Mouse (Mus musculus) neural tube, embryonic 10.5 days (tissue): ENCODE results near the gene Tmem132d.

Experiments used
- DNase-seq: peaks from one replicate; pipeline ENCODE4 v3.0.0-alpha.2; 2017; ENCODE audit warnings: low spot score; ENCODE audit errors: extremely low spot score

Gene Tmem132d

DNA sequence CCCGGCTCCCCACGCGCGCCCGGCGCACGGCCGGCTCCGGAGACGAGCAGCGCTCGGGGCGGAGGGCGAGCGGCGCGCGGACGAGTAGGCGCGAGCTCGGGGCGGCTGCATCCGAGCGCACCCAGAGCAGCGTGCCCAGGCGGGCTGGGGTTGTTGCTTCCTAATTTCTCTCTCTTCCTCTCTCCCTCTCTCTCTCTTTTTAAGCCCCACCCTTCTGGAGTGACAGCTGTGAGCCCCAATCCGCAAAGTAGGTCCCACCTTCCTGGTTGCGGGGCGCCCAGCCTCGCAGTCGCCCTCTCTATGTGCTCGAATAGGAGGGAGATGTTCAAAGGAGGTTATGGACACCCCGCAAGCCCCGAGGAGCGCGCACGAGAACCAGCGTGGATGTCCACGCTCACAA is at the start of gene Tmem132d:
Tmem132d (minus strand) TSS at position 162 of the 400 bp plus-strand sequence.
- peak; percentile 45 for DNase-seq

DNA sequence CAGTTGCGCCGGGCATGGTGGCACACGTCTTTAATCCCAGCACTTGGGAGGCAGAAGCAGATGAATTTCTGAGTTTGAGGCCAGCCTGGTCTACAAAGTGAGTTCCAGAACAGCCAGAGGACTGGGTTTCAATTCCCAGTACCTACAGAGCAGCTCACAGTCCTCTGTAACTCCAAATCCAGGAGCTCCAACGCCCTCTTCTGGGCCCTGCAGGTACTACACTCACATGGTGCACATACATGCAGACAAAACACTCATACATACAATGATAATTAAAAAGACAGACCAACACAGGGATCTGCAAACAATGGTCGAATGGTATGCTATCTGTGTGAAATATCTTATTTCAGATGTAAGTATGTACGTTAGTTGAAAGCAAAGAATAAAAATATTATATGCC is 47.9 kb upstream of the Tmem132d start:
- DNase-seq: no peak

DNA sequence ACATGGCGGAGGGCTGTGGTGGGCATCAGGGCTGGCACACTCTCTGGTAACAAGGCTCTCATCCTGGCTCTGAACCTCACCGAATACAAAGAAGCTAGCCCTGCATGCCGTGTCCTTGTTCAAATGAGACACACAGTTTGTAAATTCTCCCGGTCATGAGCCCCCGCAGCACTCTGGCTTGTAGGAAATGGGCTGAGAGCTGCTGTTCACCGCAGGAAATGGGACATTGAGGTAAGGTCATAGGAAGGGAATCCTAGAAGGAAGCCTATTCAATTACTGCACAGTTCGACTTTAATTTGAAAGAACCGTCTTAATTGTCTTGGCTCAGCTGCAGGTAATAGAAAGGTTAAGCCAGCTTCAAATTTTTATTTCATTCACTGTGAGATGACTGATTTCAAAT is 42.5 kb upstream of the Tmem132d start:
- DNase-seq: no peak

DNA sequence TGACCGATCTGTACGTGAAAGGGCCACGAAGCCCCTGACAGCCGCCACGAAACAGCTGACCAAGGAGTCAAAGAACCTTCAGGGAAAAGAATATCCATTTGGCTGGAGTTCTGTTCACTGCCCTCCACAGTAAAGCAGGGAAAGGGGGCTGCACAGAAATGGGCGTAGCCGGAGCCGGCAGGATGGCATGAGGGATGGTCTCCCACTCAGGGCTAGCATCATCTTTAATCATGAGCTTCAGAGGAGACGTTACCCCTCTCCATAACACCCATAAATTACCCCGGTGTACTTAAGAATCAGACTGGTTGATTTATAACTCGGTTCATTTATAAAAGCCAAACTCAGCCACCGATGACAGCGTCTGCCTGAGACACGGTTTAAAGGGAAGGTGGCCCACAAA is 36.9 kb upstream of the Tmem132d start:
- no peak for DNase-seq

DNA sequence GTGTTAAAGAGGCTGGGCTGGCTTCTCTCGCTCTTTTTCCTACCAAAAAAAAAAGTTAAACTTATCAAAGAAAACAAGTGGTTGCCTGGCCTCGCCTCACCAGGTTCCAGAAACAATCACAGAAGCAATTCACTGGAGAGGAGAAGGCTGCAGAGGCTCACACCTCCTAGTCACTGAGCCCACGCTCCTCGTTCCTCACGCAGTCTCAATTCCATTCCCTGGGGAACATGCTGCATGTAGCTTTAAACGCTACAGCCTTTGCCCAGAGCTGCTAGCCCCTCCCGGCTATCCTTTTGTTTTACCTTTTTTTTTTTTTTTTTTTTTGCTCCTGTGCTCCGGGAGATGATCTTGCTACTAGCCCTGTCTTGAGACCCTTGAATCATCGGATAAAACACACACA is 31.6 kb upstream of the Tmem132d start:
- DNase-seq: no peak

DNA sequence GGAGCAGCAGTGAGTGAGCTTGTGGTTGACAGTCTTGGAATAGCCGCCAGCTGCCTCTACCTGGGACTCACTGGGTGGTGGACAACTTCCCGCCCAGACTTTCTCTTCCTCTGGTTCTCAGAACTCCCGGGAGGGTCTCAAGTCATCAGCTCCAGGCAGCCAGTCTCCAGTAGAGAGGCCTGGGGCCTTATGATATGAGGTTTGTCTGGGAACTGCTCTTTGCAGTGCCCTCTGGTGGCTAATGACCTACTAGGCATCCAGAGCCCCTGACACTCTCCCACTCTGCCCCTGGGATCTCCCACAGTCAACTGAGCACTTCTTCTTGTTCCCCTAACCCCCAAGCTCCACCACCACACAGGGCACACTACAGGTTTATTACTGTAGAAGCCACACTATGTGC is 27.7 kb upstream of the Tmem132d start:
- no peak for DNase-seq

DNA sequence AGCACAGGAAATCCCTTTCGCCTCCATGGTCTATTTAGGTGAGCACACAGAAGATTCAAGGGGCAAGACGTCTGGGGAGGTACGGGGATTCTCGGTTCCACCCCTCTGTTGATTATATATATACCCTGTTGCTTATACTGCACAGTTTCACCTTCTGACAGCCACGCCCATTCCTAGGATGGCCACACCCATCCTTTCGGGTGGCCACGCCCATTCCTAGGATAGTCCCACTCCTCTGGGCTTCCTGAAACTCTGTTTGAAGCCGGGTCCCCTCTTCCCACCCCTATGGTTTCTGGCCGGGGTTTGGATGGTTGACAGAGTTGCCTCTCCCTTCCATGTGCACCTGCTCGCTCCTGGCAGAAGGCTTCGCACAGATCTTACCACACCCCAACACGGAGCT is 22.9 kb upstream of the Tmem132d start:
- DNase-seq: no peak

DNA sequence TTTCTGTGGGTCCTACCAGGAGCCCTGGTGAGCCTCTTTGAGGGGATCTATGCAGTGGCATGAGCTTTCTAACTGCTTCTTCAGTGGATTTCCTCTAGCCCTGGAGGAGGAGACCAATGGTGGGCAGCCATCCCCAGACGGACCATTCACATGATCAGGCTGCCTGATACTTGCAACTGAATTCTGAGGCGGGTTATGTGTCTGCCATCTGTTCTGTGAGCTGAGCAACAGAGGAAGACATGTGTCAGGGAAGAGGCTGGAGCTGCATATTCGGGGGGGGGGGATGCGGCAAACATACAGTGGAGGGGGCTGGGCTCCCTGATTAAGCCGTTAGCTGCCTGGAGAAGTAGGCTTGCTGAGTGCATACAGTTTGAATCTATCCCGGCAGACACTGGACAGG is 19.3 kb upstream of the Tmem132d start:
- no peak for DNase-seq

DNA sequence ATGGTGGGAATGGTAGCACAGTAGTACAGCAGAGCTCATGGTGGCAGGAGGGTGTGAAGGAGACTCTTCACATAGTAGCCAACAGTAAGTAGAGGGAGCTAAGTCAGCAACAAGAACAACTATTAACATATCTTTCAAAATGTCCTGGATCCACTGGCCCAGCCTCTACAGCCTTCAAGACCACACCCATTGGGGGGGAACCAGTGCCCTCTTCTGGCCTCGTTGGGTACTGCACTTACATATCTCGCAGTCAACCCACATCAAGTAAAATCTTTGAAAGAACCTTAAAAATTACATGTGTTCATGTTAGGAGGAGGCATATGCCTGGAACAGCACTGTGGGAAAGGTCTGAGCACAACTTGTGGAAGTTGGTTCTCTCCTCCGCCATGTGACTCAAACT is 17.9 kb upstream of the Tmem132d start:
- DNase-seq: no peak

DNA sequence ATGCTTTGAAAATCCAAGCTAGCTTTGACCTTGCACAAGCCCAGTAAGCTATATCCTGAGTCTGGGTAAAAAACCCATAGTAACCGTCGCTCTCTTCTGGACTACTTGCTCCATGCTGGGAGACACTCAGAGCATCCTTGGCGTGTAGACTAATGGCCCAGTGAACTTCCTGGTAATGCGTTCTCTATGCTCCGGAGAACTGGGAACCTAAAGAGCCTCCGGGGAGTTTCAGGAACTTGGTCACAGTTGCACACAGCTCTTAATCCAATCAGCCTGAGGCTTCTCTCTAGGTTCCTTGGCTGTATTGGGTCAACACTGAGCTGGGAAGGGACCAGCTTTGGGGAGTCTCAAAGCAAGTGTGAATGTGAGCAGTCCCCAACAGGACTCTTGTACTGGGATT is 12.0 kb upstream of the Tmem132d start:
- no peak for DNase-seq

DNA sequence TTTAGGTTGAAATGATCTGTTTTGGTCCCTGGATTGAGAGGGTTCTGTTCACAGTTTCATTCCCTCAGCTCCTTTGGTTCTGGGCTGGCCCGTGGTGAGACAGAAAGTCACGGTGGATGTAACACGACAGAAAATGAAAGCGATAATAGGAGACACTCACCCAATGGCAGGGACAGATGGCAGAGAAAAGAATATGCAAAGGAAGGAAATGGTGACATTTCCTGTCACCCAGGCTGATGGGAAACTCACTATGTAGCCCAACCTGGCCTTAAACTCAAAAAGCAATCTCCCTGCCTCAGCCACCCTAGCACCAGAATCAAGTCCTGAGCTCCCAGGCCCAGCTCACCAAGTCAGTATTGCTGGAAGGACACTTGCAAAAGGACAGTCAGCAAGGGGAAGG is 11.0 kb upstream of the Tmem132d start:
- DNase-seq: no peak

DNA sequence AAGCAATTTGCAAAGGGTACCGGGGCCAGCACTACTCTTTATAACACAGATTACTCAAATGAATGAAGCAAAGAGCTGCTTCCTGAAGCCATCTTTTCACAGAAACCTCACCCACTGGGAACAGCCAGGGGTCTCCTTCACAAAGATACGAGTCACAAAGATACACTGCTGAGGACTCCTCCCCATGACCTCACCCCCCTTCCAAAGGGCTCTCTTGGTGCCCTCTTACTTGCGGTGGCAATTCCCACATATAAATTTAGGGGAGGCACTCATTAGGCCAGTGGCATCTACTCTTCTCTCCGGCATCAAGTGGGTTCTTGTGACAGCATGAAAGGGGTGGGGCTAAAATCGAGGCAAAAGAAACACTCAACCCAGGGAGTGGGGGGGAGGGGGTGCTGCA is 8.2 kb upstream of the Tmem132d start:
- DNase-seq: no peak

DNA sequence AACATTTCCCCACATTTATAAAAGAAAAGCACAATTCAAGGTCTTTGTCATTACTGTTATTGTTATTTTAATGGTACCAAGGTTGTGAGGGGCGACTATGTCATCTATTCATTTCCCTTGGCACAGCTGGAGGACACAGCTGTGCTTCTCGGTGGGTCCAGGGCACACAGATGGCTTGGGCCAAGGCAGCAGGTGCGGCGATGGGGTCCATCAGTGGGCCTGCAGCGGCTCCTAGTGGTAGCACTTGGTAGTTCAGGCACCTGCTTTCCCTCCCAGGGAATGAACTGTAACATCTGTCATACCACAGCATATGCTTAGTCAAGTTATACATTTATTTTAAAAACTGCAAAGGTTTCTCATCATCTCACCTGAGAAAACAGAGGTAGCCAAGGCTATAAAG is 7.0 kb upstream of the Tmem132d start:
- DNase-seq: peak; percentile 79

DNA sequence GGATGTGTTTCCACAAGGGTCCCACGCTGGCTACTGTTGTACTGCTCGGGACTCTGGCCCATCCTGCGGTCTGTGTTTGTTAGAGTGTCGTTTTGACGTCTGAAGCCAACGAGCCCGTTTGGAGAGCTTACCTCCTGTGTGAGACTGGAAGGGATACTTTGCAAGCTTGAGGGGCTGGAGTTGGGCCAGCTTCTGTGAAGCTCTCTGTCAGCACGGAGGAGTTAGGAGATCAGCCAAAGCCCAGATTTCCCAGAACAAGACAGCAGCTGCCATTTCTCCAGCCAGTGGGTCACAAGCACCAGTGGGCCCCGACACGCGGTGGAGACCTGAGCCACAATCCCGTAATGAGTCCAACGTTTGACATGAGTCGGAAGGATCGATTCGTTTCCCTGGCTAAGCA is 5.2 kb upstream of the Tmem132d start:
- DNase-seq: no peak

DNA sequence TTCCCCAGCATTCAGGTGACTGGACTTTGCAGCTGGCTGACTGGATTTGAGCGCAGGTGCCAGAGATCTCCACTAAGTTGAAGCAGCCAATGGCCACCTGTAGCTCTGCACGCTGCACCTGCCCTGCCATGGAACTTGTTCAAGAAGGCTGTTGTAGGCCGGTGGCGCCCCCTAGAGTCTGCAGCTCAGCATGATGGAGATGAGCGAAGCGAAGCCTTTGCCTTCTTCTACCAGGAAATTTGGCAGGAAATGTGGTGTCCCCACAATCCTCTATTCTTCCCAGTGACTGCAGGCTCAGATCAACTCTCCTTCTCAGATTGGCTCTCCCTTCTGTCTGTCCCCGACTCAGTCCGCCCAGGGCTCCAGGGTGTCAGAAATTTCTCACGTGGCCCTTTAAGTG is 4.0 kb upstream of the Tmem132d start:
- DNase-seq: peak; percentile 70

DNA sequence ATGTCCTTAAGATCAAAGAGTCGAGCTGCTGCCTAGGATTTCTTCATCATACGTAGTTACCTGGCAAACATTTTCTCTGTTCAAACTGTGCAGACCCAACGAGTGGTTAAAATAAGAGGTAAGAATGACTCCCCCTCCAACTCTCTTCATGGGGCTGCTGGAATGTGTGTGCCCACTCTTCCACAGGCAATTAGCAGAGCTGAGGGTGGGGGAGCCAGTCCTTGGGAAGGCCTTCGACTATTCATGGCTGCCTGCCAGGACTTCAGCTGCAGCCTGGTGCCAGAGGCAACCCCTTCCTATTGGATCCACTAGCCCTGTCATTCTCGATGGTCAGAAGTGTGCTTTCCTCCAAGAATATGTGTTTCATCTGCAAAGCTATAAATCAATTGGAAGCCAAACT is 2.8 kb upstream of the Tmem132d start:
- no peak for DNase-seq

DNA sequence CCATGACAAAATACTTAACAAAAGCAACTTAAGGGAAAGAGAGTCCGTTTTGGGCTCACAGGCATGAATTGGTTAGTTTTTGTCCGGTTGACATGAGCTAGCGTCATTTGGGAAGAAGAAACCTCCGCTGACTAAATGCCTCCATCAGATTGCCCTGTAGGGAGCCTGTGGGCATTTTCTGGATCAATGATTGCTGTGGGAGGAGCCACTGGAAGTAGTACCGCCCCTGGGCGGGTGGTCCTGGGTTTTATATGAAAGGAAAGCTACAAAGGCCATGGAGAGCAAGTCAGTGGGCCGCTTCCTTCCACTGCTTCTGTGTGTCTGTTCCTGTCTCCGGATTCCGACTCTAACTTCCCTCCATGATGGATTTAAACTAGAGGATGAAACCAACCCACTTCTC is 909 bp upstream of the Tmem132d start:
- no peak for DNase-seq

DNA sequence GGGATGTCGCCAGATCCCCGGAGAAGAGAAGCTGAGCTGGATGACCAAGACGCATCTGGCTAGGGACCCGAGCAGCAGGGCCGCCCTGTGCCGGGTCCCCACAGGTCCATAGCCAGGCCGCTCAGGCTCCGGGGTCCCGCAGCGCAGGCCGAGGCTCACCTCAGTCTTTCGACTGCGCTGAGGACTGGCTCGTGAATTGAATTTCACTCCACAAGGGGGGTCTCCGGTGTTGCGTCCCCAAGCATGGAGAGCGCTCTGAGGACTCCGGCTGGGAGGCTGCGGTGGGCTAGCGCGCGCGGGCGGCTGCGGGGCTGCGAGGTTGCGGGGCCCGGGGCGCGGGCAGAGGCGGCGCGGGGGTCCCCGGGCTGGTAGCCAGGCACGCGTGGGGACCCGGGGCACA is 455 bp downstream of the Tmem132d start:
- DNase-seq: no peak

DNA sequence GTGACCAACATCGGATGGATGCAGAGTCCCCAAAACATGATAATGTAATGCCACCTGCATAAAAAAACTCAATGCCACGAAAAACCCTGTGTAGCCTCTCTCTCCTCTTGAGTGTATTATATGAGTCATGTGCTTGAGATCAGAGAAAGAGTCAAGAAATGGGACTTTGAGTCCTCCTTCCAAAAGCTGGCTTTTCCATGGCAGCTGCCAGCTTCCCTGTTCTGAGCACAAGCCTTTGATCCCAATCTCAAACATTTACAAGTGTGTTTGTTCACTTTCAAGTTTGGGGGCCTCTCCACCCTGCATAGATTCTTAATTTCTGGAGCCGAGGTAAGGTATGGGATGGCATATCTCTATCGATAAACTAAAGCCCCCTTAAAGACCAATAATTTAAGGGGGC is 8.2 kb downstream of the Tmem132d start:
- DNase-seq: no peak

DNA sequence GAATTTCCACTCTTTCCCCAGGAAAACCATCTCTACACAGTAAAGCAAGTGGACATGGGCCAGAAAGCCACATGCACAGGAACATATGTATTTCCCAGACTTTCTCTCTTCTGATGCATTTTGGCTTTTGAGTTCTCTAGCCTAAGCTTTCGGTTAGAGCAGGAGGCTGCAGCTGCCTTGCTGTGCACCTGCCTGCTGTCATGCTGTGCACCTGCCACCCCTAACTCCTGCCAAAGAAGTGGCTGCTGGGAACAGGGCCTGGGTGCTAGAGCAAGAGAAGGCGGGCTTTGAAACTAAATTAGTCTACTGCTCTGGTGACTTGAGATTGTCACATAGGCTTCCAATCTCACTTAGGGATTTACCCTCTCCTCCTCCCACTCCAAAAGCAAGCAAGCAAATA is 8.7 kb downstream of the Tmem132d start:
- no peak for DNase-seq

DNA sequence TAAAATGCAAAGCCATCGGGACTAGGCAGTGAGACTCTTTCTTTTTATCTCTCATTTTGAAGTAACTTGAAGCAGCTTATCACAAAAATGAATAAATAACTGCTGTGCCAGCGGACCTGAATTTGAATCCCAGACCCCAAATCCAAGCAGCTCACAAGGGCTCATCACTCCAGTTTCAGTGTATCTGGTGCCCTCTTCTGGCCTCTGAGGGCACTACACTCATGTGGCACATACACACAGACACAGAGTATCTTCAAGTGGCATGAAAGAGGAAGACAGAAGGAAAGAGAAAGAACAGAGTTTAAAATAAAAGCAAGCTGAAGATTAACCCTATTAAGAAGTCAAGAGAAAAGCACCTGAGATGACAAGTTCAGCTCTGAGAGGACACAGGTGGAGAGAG is 10.8 kb downstream of the Tmem132d start:
- DNase-seq: no peak

DNA sequence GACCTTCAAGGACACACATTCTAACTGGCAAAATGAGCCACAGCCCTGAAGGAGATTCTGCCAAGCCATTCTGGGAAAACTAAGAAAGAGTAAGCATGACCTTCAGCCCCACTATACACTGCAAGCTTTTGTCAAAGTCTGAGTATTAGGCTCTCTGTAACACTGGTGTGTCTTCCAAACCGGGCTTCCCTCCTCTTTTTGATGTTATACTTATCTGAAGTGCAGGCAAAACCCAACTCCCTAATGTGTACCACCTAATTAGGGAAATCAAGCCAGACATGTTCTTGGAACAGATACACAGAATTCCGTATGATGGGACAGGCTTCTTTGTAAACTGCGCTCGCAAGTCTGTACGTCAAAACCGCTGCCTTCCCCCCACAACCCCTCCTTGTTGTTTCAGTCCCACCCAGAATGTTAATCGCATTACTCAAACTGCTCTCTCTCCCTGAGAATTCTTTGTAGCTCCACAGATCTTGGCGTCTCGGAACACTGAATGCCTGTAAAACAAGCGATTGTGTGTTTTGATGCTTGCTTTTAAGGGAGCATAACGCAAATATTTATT is 14.6 kb downstream of the Tmem132d start:
- DNase-seq: no peak

DNA sequence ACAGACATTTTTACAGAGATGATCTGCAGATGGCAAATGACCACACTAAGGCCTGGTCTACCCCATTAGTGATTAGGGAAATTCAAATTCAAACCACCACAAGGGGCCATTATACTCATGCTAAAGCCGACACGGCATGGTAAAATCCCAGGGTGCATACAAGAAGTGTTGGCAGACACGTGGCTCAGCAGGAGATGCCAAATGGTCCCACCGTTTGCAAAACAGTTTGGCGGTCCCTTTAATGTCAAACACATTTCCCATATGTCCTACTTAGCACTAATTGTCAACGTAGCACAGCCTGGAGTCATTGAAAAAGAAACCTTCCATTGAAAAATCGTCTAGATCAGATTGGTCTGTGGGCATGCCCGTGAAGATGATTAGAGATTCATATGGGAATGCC is 18.8 kb downstream of the Tmem132d start:
- no peak for DNase-seq

DNA sequence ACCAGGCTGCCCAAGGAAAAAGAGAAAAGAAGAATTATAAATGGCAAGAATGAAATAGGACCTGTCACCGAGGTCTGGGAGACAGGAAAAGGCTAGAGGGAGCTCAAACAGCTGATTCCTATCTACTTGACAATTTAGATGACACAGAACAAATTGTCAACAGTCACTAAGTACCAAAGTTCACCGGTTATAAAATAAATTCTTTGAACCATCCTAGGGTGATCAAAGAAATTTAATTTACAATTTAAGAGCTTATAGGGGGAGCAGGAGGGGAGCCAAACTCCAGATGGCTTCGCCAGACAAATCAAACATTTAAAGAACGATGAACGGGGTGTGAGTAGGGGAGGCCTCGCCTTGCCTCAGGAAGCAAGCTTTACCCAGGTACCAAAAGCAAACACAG is 20.6 kb downstream of the Tmem132d start:
- no peak for DNase-seq
